Mouse (Mus musculus): ENCODE measurements around the gene Zmynd19. TPM values are rescaled to one million over a fixed set of nuclear protein-coding genes. Genes with fewer than 3 reads are reported as not detected.

Zmynd19 gene
- 10 to 100 TPM; 43.5 to 45.5 TPM for total RNA-seq (2021)

GRCm38 (mm10) chr2:24949421-24950188, at the start of gene Zmynd19:
Gene Zmynd19 (plus strand): TSS chr2:24949792.
- intact Hi-C loops (cut with DNase I), result no loop called here
- DNase-seq (ENCODE audit: extremely low spot score in 1 of 2, low spot score in 2 of 2), result peak; percentile 96 to 99

GRCm38 (mm10) chr2:24901055-24901454, 48.5 kb upstream of the Zmynd19 start:
- intact Hi-C loops (cut with DNase I), result no loop called here
- DNase-seq (ENCODE audit: extremely low spot score in 1 of 2, low spot score in 2 of 2), result peak in 1 of 2 experiments; percentile 55

DNA sequence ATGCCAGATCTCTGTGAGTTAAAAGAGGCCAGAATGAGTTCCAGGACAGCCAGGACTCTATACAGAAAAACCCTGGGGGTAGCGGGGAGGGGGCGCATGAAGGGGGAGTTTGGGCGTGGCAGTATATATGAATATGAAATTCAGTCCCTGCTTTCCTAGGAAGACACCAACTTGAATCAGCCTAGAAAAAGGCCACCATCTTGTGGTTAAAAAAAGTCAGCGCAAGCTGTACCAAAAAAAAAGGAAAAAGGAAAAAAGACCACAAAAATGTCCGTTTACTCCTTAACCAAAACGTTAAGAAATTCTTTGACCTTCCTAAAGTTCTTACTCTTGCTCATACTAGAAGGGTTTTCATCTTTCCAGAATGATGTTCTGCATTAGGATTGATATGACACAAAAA, 46.6 kb upstream of the Zmynd19 start:
- DNase-seq (ENCODE audit: extremely low spot score in 1 of 2, low spot score in 2 of 2), result no peak

GRCm38 (mm10) chr2:24904823-24905652, 44.6 kb upstream of the Zmynd19 start:
- DNase-seq (ENCODE audit: extremely low spot score in 1 of 2, low spot score in 2 of 2), result no peak
- intact Hi-C loops (cut with DNase I), result no loop called here

More for the DNA sequence above, 46.6 kb upstream of the Zmynd19 start:
- intact Hi-C loops (cut with DNase I), result no loop called here

- DNase-seq (ENCODE audit: extremely low spot score in 1 of 2, low spot score in 2 of 2), result no peak
- intact Hi-C loops (cut with DNase I), result no loop called here
Measured at GRCm38 (mm10) chr2:24905653-24906155, 43.9 kb upstream of the Zmynd19 start.

DNA sequence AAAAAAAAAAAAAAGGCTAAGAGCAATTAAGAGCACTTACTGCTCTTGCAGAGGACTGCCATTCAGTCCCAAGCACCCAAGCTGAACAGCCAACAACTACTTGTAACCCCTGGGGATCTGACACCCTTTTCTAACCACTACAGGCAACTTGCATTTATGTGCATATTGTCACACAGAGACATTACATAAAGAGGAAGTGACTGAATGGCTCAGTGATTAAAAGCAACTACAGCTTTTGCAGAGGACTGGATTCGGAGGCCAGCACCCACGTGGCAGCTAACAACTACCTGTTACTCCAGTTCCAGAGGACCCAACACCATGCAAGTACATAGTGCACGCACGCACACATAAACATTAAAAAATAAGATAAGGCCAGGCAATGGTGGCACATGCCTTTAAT, 39.1 kb upstream of the Zmynd19 start:
- no peak for DNase-seq (ENCODE audit: extremely low spot score in 1 of 2, low spot score in 2 of 2)
- intact Hi-C loops (cut with DNase I), result no loop called here

- intact Hi-C loops (cut with DNase I), result no loop called here
- DNase-seq (ENCODE audit: extremely low spot score in 1 of 2, low spot score in 2 of 2), result no peak
Measured at GRCm38 (mm10) chr2:24912189-24912588, 37.4 kb upstream of the Zmynd19 start.

GRCm38 (mm10) chr2:24912589-24912988, 37.0 kb upstream of the Zmynd19 start:
- no peak for DNase-seq (ENCODE audit: extremely low spot score in 1 of 2, low spot score in 2 of 2)
- intact Hi-C loops (cut with DNase I), result no loop called here

DNA sequence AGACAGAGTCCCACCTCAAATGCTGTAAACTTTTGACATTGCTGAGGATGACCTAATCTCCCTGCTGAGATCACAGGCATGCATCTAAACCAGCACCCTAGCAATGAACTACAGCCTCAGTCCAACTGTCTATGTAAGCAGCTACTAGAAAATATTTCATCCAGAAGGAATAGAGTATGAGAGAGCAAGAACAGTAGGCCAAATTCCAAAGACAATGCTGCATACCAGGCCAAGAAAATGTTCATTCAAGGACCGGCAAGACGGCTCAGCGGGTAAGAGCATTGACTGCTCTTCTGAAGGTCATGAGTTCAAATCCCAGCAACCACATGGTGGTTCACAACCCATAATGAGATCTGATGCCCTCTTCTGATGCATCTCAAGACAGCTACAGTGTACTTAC, 34.8 kb upstream of the Zmynd19 start:
- no peak for DNase-seq (ENCODE audit: extremely low spot score in 1 of 2, low spot score in 2 of 2)
- intact Hi-C loops (cut with DNase I), result no loop called here

- peak; percentile 89 to 96 for DNase-seq (ENCODE audit: extremely low spot score in 1 of 2, low spot score in 2 of 2)
- intact Hi-C loops (cut with DNase I), result no loop called here
Measured at GRCm38 (mm10) chr2:24918930-24919838, 30.4 kb upstream of the Zmynd19 start, which contains the start of gene Ehmt1. Gene Ehmt1 (minus strand): TSS chr2:24919614.

DNA sequence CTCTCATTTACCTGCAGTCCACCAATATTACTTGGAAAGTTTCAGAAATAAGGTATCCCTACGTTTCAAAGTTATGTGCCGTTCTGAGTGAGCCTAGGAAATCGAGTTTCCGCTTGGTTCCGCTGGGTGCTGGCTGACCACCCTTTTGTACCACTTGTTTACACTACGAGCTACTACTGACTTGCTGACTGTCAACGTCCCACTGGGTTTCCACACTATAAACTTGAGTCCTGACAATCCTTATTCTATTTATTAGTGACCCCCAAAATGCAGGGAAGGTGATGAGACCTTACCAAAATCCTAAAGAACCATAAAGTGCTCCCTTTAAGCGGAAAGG, 29.8 kb upstream of the Zmynd19 start:
- intact Hi-C loops (cut with DNase I), result no loop called here
- DNase-seq (ENCODE audit: extremely low spot score in 1 of 2, low spot score in 2 of 2), result no peak

DNA sequence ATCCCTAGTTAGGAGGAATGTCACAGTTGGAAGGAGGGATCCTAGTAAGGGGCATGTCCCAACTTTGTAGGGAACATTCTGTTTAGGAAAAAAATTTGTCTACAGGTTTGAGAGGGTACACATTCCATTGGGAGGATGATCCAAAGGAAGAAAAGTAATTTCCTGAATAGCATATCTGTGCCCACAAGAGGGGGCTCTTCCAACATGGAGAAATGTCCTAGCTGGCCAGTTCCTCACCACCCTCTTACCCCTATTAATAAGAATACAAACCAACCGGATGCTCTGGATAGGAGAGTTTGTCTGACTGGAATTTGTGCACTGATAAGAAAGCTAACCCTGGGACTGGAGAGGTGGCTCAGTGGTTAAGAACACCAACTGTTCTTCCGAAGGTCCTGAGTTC, 26.0 kb upstream of the Zmynd19 start:
- DNase-seq (ENCODE audit: extremely low spot score in 1 of 2, low spot score in 2 of 2), result no peak
- intact Hi-C loops (cut with DNase I), result no loop called here

DNA sequence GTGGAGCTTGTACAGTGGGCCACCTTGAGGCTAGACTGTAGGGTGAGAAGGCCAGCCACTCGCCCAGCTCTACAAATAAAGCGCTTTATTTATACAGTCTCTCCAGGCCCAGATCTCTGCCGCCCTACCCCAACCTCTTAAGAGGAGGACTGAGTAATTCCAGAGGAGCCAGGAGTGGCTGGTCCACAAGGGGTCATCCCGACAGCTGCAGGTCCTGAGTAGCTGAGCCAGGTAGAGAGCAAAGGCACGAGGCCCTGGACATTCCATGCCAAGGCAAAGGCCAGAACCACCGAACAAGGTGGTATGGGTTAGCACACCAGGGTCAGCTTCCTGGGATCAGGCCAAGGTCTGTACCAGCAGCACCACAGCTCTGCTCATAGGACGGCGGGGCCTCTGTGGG, 24.3 kb upstream of the Zmynd19 start:
- intact Hi-C loops (cut with DNase I), result no loop called here
- DNase-seq (ENCODE audit: extremely low spot score in 1 of 2, low spot score in 2 of 2), result no peak

GRCm38 (mm10) chr2:24926345-24926964, 23.1 kb upstream of the Zmynd19 start:
- intact Hi-C loops (cut with DNase I), result no loop called here
- DNase-seq (ENCODE audit: extremely low spot score in 1 of 2, low spot score in 2 of 2), result no peak

- intact Hi-C loops (cut with DNase I), result no loop called here
- DNase-seq (ENCODE audit: extremely low spot score in 1 of 2, low spot score in 2 of 2), result no peak
Measured at GRCm38 (mm10) chr2:24926965-24927358, 22.6 kb upstream of the Zmynd19 start.

GRCm38 (mm10) chr2:24927810-24928479, 21.6 kb upstream of the Zmynd19 start:
- peak in 1 of 2 experiments; percentile 45 for DNase-seq (ENCODE audit: extremely low spot score in 1 of 2, low spot score in 2 of 2)
- intact Hi-C loops (cut with DNase I), result no loop called here

DNA sequence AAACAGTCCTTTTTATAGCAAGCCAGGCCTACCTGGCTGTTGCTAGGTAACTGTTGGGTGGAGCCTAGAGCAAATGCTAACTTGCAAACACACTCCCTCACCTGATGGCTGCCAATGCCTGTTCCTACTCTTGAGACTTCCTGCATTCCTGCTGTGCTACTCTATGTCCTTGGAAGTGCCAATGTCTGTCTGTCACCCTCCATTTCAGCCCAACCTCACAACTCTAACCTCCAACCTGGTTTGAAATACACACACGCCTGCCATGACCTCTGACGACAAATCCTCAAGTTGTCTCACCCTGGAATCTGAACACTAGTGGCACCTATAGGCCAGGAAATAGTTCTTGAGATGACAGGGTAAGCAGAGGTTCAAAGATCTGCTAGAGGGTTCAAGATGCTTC, 20.5 kb upstream of the Zmynd19 start:
- DNase-seq (ENCODE audit: extremely low spot score in 1 of 2, low spot score in 2 of 2), result no peak
- intact Hi-C loops (cut with DNase I), result no loop called here

GRCm38 (mm10) chr2:24929593-24929992, 20.0 kb upstream of the Zmynd19 start:
- no peak for DNase-seq (ENCODE audit: extremely low spot score in 1 of 2, low spot score in 2 of 2)
- intact Hi-C loops (cut with DNase I), result no loop called here
